Mouse (Mus musculus): ENCODE data around the gene Asic2. TPM values are rescaled to one million over a fixed set of nuclear protein-coding genes. Genes with fewer than 3 reads are reported as not detected.

Gene Asic2
- polyA plus RNA-seq, 1 experiment from 2014 or later, result 0.65 TPM

- no peak for ATAC-seq (ENCODE audit: low FRiP score, low read depth)
- H3K4me2 ChIP-seq (replicated peaks), result no peak overlapping the region
- no peaks in the 10 kb centered on the region for H3K4me1 ChIP-seq
- no peaks in the 10 kb centered on the region for H3K36me3 ChIP-seq
- H3K27ac ChIP-seq, result no peak overlapping the region
- 56% methylated on average over 5 of the region's 5 CpGs for WGBS
- H3K27me3 ChIP-seq, result peaks cover 11% of the 10 kb centered on the region; the same call in 1 of the 2 replicates
- no peak overlapping the region for H3K4me3 ChIP-seq
- H3K9ac ChIP-seq, result no peak overlapping the region
- H3K9me3 ChIP-seq, result no peaks in the 10 kb centered on the region
These were observed 1120.1 kb downstream of the Asic2 start for GRCm38 (mm10) chr11:80848131-80848530.

GRCm38 (mm10) chr11:80846115-80846514 is 1122.1 kb downstream of the Asic2 start:
- H3K4me2 ChIP-seq (replicated peaks), result no peak overlapping the region
- H3K27me3 ChIP-seq, result peaks cover 5% of the 10 kb centered on the region; the same call in 1 of the 2 replicates
- no peaks in the 10 kb centered on the region for H3K4me1 ChIP-seq
- H3K27ac ChIP-seq, result no peak overlapping the region
- H3K4me3 ChIP-seq, result no peak overlapping the region
- no peaks in the 10 kb centered on the region for H3K36me3 ChIP-seq
- ATAC-seq (ENCODE audit: low FRiP score, low read depth), result no peak
- 32% methylated on average over 3 of the region's 3 CpGs for WGBS
- no peaks in the 10 kb centered on the region for H3K9me3 ChIP-seq
- no peak overlapping the region for H3K9ac ChIP-seq

GRCm38 (mm10) chr11:80845486-80845885 is 1122.8 kb downstream of the Asic2 start:
- Histone ChIP-seq H3K4me3 (no peak overlapping the region), H3K9me3 (no peaks in the 10 kb centered on the region), H3K4me2 (replicated peaks) (no peak overlapping the region), H3K27me3 (peaks cover 5% of the 10 kb centered on the region; the same call in 1 of the 2 replicates), H3K27ac (no peak overlapping the region), H3K9ac (no peak overlapping the region), H3K4me1 (no peaks in the 10 kb centered on the region), H3K36me3 (no peaks in the 10 kb centered on the region)
- 17% methylated on average over 7 of the region's 7 CpGs for WGBS
- no peak for ATAC-seq (ENCODE audit: low FRiP score, low read depth)

- ATAC-seq (ENCODE audit: low FRiP score, low read depth), result no peak
- Histone ChIP-seq H3K4me1 (no peaks in the 10 kb centered on the region), H3K9me3 (no peaks in the 10 kb centered on the region), H3K4me2 (replicated peaks) (no peak overlapping the region), H3K27me3 (peaks cover 5% of the 10 kb centered on the region; the same call in 1 of the 2 replicates), H3K9ac (no peak overlapping the region), H3K36me3 (no peaks in the 10 kb centered on the region), H3K27ac (no peak overlapping the region), H3K4me3 (no peak overlapping the region)
- 77% methylated on average over 2 of the region's 2 CpGs for WGBS
These were observed 1124.8 kb downstream of the Asic2 start for GRCm38 (mm10) chr11:80843435-80843834.

GRCm38 (mm10) chr11:80838724-80839123 is 1129.5 kb downstream of the Asic2 start:
- Histone ChIP-seq H3K4me1 (no peaks in the 10 kb centered on the region), H3K9ac (no peak overlapping the region), H3K9me3 (no peaks in the 10 kb centered on the region), H3K27ac (no peak overlapping the region), H3K27me3 (no peaks in the 10 kb centered on the region), H3K4me3 (no peak overlapping the region), H3K4me2 (replicated peaks) (no peak overlapping the region), H3K36me3 (no peaks in the 10 kb centered on the region)
- 66% methylated on average over 1 of the region's 1 CpGs for WGBS
- ATAC-seq (ENCODE audit: low FRiP score, low read depth), result no peak

- Histone ChIP-seq H3K9me3 (no peaks in the 10 kb centered on the region), H3K36me3 (no peaks in the 10 kb centered on the region), H3K4me2 (replicated peaks) (no peak overlapping the region), H3K4me1 (no peaks in the 10 kb centered on the region), H3K27ac (no peak overlapping the region), H3K27me3 (no peaks in the 10 kb centered on the region), H3K9ac (no peak overlapping the region), H3K4me3 (no peak overlapping the region)
- WGBS, result 69% methylated on average over 4 of the region's 4 CpGs
- no peak for ATAC-seq (ENCODE audit: low FRiP score, low read depth)
These were observed 1132.4 kb downstream of the Asic2 start for GRCm38 (mm10) chr11:80835841-80836240.

- Histone ChIP-seq H3K9ac (no peak overlapping the region), H3K4me1 (no peaks in the 10 kb centered on the region), H3K9me3 (no peaks in the 10 kb centered on the region), H3K27ac (no peak overlapping the region), H3K27me3 (no peaks in the 10 kb centered on the region), H3K36me3 (no peaks in the 10 kb centered on the region), H3K4me2 (replicated peaks) (no peak overlapping the region), H3K4me3 (no peak overlapping the region)
- WGBS, result 89% methylated on average over 2 of the region's 2 CpGs
- ATAC-seq (ENCODE audit: low FRiP score, low read depth), result no peak
These were observed 1132.9 kb downstream of the Asic2 start for GRCm38 (mm10) chr11:80835395-80835794.

Other genes with a start within 250 kb of the Asic2 start
- not detected in 2 replicates for gene 5530401A14Rik, start 107.8 kb downstream of the Asic2 start, polyA plus RNA-seq (2015; fragmentation: Nextera tagmentation; extraction: Ambion mirVana)
- 4.7 and 5.2 TPM in 2 replicates for gene Ccl2, start 67.1 kb upstream of the Asic2 start, polyA plus RNA-seq (2015; fragmentation: Nextera tagmentation; extraction: Ambion mirVana)
- not detected in 2 replicates for gene Gm17268, start 70.1 kb upstream of the Asic2 start, polyA plus RNA-seq (2015; fragmentation: Nextera tagmentation; extraction: Ambion mirVana)
- 2.1 TPM in 2 replicates for gene Ccl7, start 77.3 kb upstream of the Asic2 start, polyA plus RNA-seq (2015; fragmentation: Nextera tagmentation; extraction: Ambion mirVana)
- 2.2 and 2.3 TPM in 2 replicates for gene Ccl11, start 89.4 kb upstream of the Asic2 start, polyA plus RNA-seq (2015; fragmentation: Nextera tagmentation; extraction: Ambion mirVana)
- gene Ccl12, start 133.4 kb upstream of the Asic2 start, polyA plus RNA-seq (2015; fragmentation: Nextera tagmentation; extraction: Ambion mirVana), result 3.2 and 3.7 TPM in 2 replicates
- not detected in 2 replicates for gene Ccl8, start 146.7 kb upstream of the Asic2 start, polyA plus RNA-seq (2015; fragmentation: Nextera tagmentation; extraction: Ambion mirVana)